Mouse (Mus musculus): Measurements from ENCODE around the gene Dnttip1. TPM values are rescaled to one million over a fixed set of nuclear protein-coding genes. Genes with fewer than 3 reads are reported as not detected.

Dnttip1 gene
- polyA plus RNA-seq, 1 experiment from 2014 or later, result 56.9 TPM

- Histone ChIP-seq H3K36me3 (no peaks in the 10 kb centered on the region), H3K27ac (no peak overlapping the region), H3K9ac (no peak overlapping the region), H3K4me2 (no peak overlapping the region), H3K4me1 (no peaks in the 10 kb centered on the region; the same call in 1 of the 2 replicates), H3K27me3 (replicated peaks) (peaks cover 26% of the 10 kb centered on the region), H3K9me3 (replicated peaks) (no peaks in the 10 kb centered on the region), H3K4me3 (no peak overlapping the region)
- 59% methylated on average over 2 of the region's 2 CpGs for WGBS (ENCODE audit: insufficient replicate concordance)
- ATAC-seq, result no peak
These were observed 12.5 kb upstream of the Dnttip1 start for GRCm38 (mm10) chr2:164733259-164733658.

- H3K9ac ChIP-seq, result no peak overlapping the region
- H3K4me1 ChIP-seq, result no peaks in the 10 kb centered on the region; the same call in 1 of the 2 replicates
- no peaks in the 10 kb centered on the region for H3K9me3 ChIP-seq (replicated peaks)
- H3K4me3 ChIP-seq, result no peak overlapping the region
- ATAC-seq, result no peak
- no peak overlapping the region for H3K27ac ChIP-seq
- H3K27me3 ChIP-seq (replicated peaks), result peaks cover 26% of the 10 kb centered on the region
- H3K4me2 ChIP-seq, result no peak overlapping the region
- H3K36me3 ChIP-seq, result no peaks in the 10 kb centered on the region
- 69% methylated on average over 5 of the region's 5 CpGs for WGBS (ENCODE audit: insufficient replicate concordance)
These were observed 10.9 kb upstream of the Dnttip1 start for GRCm38 (mm10) chr2:164734839-164735238.

- Histone ChIP-seq H3K27ac (no peak overlapping the region), H3K9ac (no peak overlapping the region), H3K4me3 (no peak overlapping the region), H3K36me3 (no peaks in the 10 kb centered on the region), H3K9me3 (replicated peaks) (no peaks in the 10 kb centered on the region), H3K4me2 (no peak overlapping the region), H3K4me1 (no peaks in the 10 kb centered on the region; the same call in 1 of the 2 replicates), H3K27me3 (replicated peaks) (peaks cover 31% of the 10 kb centered on the region)
- no peak for ATAC-seq
- 73% methylated on average over 5 of the region's 5 CpGs for WGBS (ENCODE audit: insufficient replicate concordance)
These were observed 10.3 kb upstream of the Dnttip1 start for GRCm38 (mm10) chr2:164735446-164735845.

- Histone ChIP-seq H3K9me3 (replicated peaks) (no peaks in the 10 kb centered on the region), H3K4me3 (no peak overlapping the region), H3K9ac (no peak overlapping the region), H3K4me2 (no peak overlapping the region), H3K27ac (no peak overlapping the region), H3K4me1 (no peaks in the 10 kb centered on the region; the same call in 1 of the 2 replicates), H3K36me3 (no peaks in the 10 kb centered on the region), H3K27me3 (replicated peaks) (peaks cover 34% of the 10 kb centered on the region)
- 44% methylated on average over 3 of the region's 3 CpGs for WGBS (ENCODE audit: insufficient replicate concordance)
- no peak for ATAC-seq
These were observed 8.2 kb upstream of the Dnttip1 start for GRCm38 (mm10) chr2:164737377-164738090.

- Histone ChIP-seq H3K36me3 (no peaks in the 10 kb centered on the region), H3K4me1 (peaks cover 9% of the 10 kb centered on the region), H3K9me3 (replicated peaks) (no peaks in the 10 kb centered on the region), H3K4me2 (no peak overlapping the region), H3K27ac (no peak overlapping the region), H3K9ac (no peak overlapping the region), H3K27me3 (replicated peaks) (peaks cover 44% of the 10 kb centered on the region), H3K4me3 (no peak overlapping the region)
- 62% methylated on average over 7 of the region's 7 CpGs for WGBS (ENCODE audit: insufficient replicate concordance)
- no peak for ATAC-seq
These were observed 5.9 kb upstream of the Dnttip1 start for GRCm38 (mm10) chr2:164739876-164740275.

GRCm38 (mm10) chr2:164744987-164745386 is 796 bp upstream of the Dnttip1 start:
- Histone ChIP-seq H3K9me3 (replicated peaks) (no peaks in the 10 kb centered on the region), H3K27me3 (replicated peaks) (peaks cover 30% of the 10 kb centered on the region), H3K4me2 (peak overlapping the region; percentile 92), H3K27ac (no peak overlapping the region), H3K4me1 (peaks cover 40% of the 10 kb centered on the region), H3K9ac (peak overlapping the region; percentile 95), H3K4me3 (peak overlapping the region; percentile 94), H3K36me3 (peaks cover 28% of the 10 kb centered on the region)
- ATAC-seq, result no peak
- 48% methylated on average over 13 of the region's 13 CpGs for WGBS (ENCODE audit: insufficient replicate concordance)

GRCm38 (mm10) chr2:164746693-164747092 is 910 bp downstream of the Dnttip1 start:
- H3K4me3 ChIP-seq, result peak overlapping the region; percentile 94
- ATAC-seq, result peak; percentile 44
- H3K36me3 ChIP-seq, result peaks cover 45% of the 10 kb centered on the region
- H3K4me1 ChIP-seq, result peaks cover 40% of the 10 kb centered on the region
- peak overlapping the region; percentile 95 for H3K9ac ChIP-seq
- WGBS (ENCODE audit: insufficient replicate concordance), result 31% methylated on average over 8 of the region's 8 CpGs
- H3K27ac ChIP-seq, result peak overlapping the region; percentile 90
- peaks cover 22% of the 10 kb centered on the region for H3K27me3 ChIP-seq (replicated peaks)
- H3K9me3 ChIP-seq (replicated peaks), result no peaks in the 10 kb centered on the region
- peak overlapping the region; percentile 92 for H3K4me2 ChIP-seq

GRCm38 (mm10) chr2:164748191-164748590 is 2.4 kb downstream of the Dnttip1 start:
- peak; percentile 40; the same call in 1 of the 2 replicates for ATAC-seq
- peaks cover 60% of the 10 kb centered on the region for H3K36me3 ChIP-seq
- peaks cover 12% of the 10 kb centered on the region for H3K27me3 ChIP-seq (replicated peaks)
- peak overlapping the region; percentile 92 for H3K4me2 ChIP-seq
- H3K4me3 ChIP-seq, result no peak overlapping the region
- 72% methylated on average over 4 of the region's 4 CpGs for WGBS (ENCODE audit: insufficient replicate concordance)
- H3K9me3 ChIP-seq (replicated peaks), result no peaks in the 10 kb centered on the region
- peak overlapping the region; percentile 32; the same call in 1 of the 2 replicates for H3K9ac ChIP-seq
- H3K27ac ChIP-seq, result peak overlapping the region; percentile 52
- peaks cover 40% of the 10 kb centered on the region for H3K4me1 ChIP-seq

- no peak for ATAC-seq
These were observed 3.2 kb downstream of the Dnttip1 start for GRCm38 (mm10) chr2:164748991-164749390.

GRCm38 (mm10) chr2:164752454-164752853 is 6.7 kb downstream of the Dnttip1 start:
- no peaks in the 10 kb centered on the region for H3K9me3 ChIP-seq (replicated peaks)
- no peaks in the 10 kb centered on the region for H3K27me3 ChIP-seq (replicated peaks)
- peaks cover 20% of the 10 kb centered on the region for H3K4me1 ChIP-seq
- ATAC-seq, result no peak
- no peak overlapping the region for H3K4me2 ChIP-seq
- 81% methylated on average over 2 of the region's 2 CpGs for WGBS (ENCODE audit: insufficient replicate concordance)
- H3K9ac ChIP-seq, result no peak overlapping the region
- no peak overlapping the region for H3K27ac ChIP-seq
- H3K36me3 ChIP-seq, result peaks cover 100% of the 10 kb centered on the region
- H3K4me3 ChIP-seq, result no peak overlapping the region

More at GRCm38 (mm10) chr2:164748991-164749390, 3.2 kb downstream of the Dnttip1 start:
- peaks cover 34% of the 10 kb centered on the region for H3K4me1 ChIP-seq
- no peak overlapping the region for H3K4me3 ChIP-seq
- peaks cover 4% of the 10 kb centered on the region; the same call in 1 of the 2 replicates for H3K27me3 ChIP-seq (replicated peaks)
- peak overlapping the region; percentile 52; the same call in 1 of the 2 replicates for H3K27ac ChIP-seq
- H3K4me2 ChIP-seq, result no peak overlapping the region
- H3K36me3 ChIP-seq, result peaks cover 68% of the 10 kb centered on the region
- H3K9me3 ChIP-seq (replicated peaks), result no peaks in the 10 kb centered on the region
- 79% methylated on average over 6 of the region's 6 CpGs for WGBS (ENCODE audit: insufficient replicate concordance)
- no peak overlapping the region for H3K9ac ChIP-seq

GRCm38 (mm10) chr2:164754105-164754504 is 8.3 kb downstream of the Dnttip1 start:
- no peak overlapping the region for H3K4me2 ChIP-seq
- H3K9me3 ChIP-seq (replicated peaks), result no peaks in the 10 kb centered on the region
- H3K27ac ChIP-seq, result peak overlapping the region; percentile 46
- H3K4me3 ChIP-seq, result no peak overlapping the region
- H3K4me1 ChIP-seq, result peaks cover 23% of the 10 kb centered on the region
- H3K36me3 ChIP-seq, result peaks cover 100% of the 10 kb centered on the region
- no peaks in the 10 kb centered on the region for H3K27me3 ChIP-seq (replicated peaks)
- no peak for ATAC-seq
- H3K9ac ChIP-seq, result no peak overlapping the region
- 71% methylated on average over 11 of the region's 11 CpGs for WGBS (ENCODE audit: insufficient replicate concordance)

GRCm38 (mm10) chr2:164754800-164755199 is 9.0 kb downstream of the Dnttip1 start:
- H3K4me1 ChIP-seq, result peaks cover 30% of the 10 kb centered on the region
- H3K4me3 ChIP-seq, result no peak overlapping the region
- H3K27ac ChIP-seq, result peak overlapping the region; percentile 46
- no peak overlapping the region for H3K4me2 ChIP-seq
- WGBS (ENCODE audit: insufficient replicate concordance), result 84% methylated on average over 2 of the region's 2 CpGs
- H3K27me3 ChIP-seq (replicated peaks), result no peaks in the 10 kb centered on the region
- H3K9me3 ChIP-seq (replicated peaks), result no peaks in the 10 kb centered on the region
- H3K36me3 ChIP-seq, result peaks cover 100% of the 10 kb centered on the region
- ATAC-seq, result no peak
- no peak overlapping the region for H3K9ac ChIP-seq
